Mouse (Mus musculus) cerebellum, adult 2 months (tissue): Measurements from ENCODE around the gene Enkur.

Experiments
- CTCF ChIP-seq: fragments of 200-500 bp; IDR thresholded peaks from 2 replicates; pipeline ENCODE4 v1.5.1; 2011; ENCODE audit warnings: low read depth, mild to moderate bottlenecking, control low read depth, low read length, moderate library complexity, borderline replicate concordance; ENCODE audit not compliant: insufficient read depth
- POLR2A ChIP-seq: fragments of 200-500 bp; IDR thresholded peaks from 2 replicates; pipeline ENCODE4 v1.6.1; 2011; ENCODE audit warnings: low read length, control low read depth, borderline replicate concordance; ENCODE audit not compliant: insufficient read depth

DNA sequence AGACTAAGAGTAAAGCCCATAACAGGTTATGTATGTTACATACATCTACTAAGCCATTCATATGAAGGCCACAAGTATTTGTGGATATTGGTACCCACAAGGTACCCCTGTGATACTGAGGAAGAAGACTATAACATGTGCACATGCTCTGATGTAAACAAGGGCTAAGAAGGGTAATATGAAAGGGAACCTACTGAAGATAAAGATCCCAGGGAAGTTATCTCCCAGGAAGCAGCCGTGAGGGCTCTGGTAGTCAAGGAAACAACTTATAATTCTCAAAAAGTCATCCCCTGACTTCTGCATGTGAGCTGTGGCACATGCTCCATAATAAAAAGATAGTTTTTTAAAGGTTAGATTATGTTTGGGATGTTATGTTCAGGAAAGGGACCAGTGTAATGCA lies 13.9 kb downstream of the Enkur start:
- TF ChIP-seq POLR2A (no peak), CTCF (no peak)
